Mouse (Mus musculus): ENCODE results near the gene Oxct2b.
"Not testable (repeated sequence)": the region's sequence is repeated elsewhere in the genome, so short reads cannot be mapped to it uniquely, and the experiment has no call there.

Oxct2b gene

GRCm38 (mm10) chr4:123116011-123116410 is at the start of gene Oxct2b:
Oxct2b (plus strand) TSS chr4:123116266.
- DNase-seq (ENCODE audit: low spot score in 2 of 2), result no peak

GRCm38 (mm10) chr4:123068646-123069045 is 47.4 kb upstream of the Oxct2b start:
- no peak for DNase-seq (ENCODE audit: low spot score in 2 of 2)

GRCm38 (mm10) chr4:123071266-123071966 is 44.6 kb upstream of the Oxct2b start:
- peak; percentile 58 to 65 for DNase-seq (ENCODE audit: low spot score in 2 of 2)

GRCm38 (mm10) chr4:123076928-123077327 is 39.1 kb upstream of the Oxct2b start:
- DNase-seq (ENCODE audit: low spot score in 2 of 2), result no peak

GRCm38 (mm10) chr4:123078231-123078630 is 37.8 kb upstream of the Oxct2b start:
- no peak for DNase-seq (ENCODE audit: low spot score in 2 of 2)

- DNase-seq (ENCODE audit: low spot score in 2 of 2), result peak; percentile 51 to 82
Observed at GRCm38 (mm10) chr4:123080791-123081190, 35.3 kb upstream of the Oxct2b start.

- peak in 1 of 2 experiments; percentile 51 for DNase-seq (ENCODE audit: low spot score in 2 of 2)
Observed at GRCm38 (mm10) chr4:123082283-123083163, 33.5 kb upstream of the Oxct2b start.

GRCm38 (mm10) chr4:123083323-123083902 is 32.7 kb upstream of the Oxct2b start:
- no peak for DNase-seq (ENCODE audit: low spot score in 2 of 2)

- no peak for DNase-seq (ENCODE audit: low spot score in 2 of 2)
Observed at GRCm38 (mm10) chr4:123085290-123085689, 30.8 kb upstream of the Oxct2b start.

- no peak for DNase-seq (ENCODE audit: low spot score in 2 of 2)
Observed at GRCm38 (mm10) chr4:123086381-123086780, 29.7 kb upstream of the Oxct2b start.

- no peak for DNase-seq (ENCODE audit: low spot score in 2 of 2)
Observed at GRCm38 (mm10) chr4:123092621-123093020, 23.4 kb upstream of the Oxct2b start.

GRCm38 (mm10) chr4:123093064-123093776 is 22.8 kb upstream of the Oxct2b start:
- DNase-seq (ENCODE audit: low spot score in 2 of 2), result no peak

- no peak for DNase-seq (ENCODE audit: low spot score in 2 of 2)
Observed at GRCm38 (mm10) chr4:123093869-123094268, 22.2 kb upstream of the Oxct2b start.

- DNase-seq (ENCODE audit: low spot score in 2 of 2), result peak in 1 of 2 experiments; percentile 45
Observed at GRCm38 (mm10) chr4:123104651-123105450, 11.2 kb upstream of the Oxct2b start, which contains the start of gene Bmp8b. Bmp8b (plus strand) TSS chr4:123105165.

- DNase-seq (ENCODE audit: low spot score in 2 of 2), result no peak
Observed at GRCm38 (mm10) chr4:123105451-123105790, 10.6 kb upstream of the Oxct2b start.

- DNase-seq (ENCODE audit: low spot score in 2 of 2), result not testable (repeated sequence)
Observed at GRCm38 (mm10) chr4:123105929-123106328, 10.1 kb upstream of the Oxct2b start.

GRCm38 (mm10) chr4:123106864-123107263 is 9.2 kb upstream of the Oxct2b start:
- DNase-seq (ENCODE audit: low spot score in 2 of 2), result no peak

GRCm38 (mm10) chr4:123108056-123108455 is 8.0 kb upstream of the Oxct2b start:
- DNase-seq (ENCODE audit: low spot score in 2 of 2), result no peak

GRCm38 (mm10) chr4:123110751-123111150 is 5.3 kb upstream of the Oxct2b start:
- no peak for DNase-seq (ENCODE audit: low spot score in 2 of 2)

GRCm38 (mm10) chr4:123111275-123111983 is 4.6 kb upstream of the Oxct2b start:
- DNase-seq (ENCODE audit: low spot score in 2 of 2), result not testable (repeated sequence)

All from urinary bladder, postnatal 4 days (tissue).